Mouse (Mus musculus) T-helper 17 cell (primary cell): Measurements from ENCODE around the gene Trim44.

Experiments
- in situ Hi-C, 2 experiments: fragments of 300-600 bp; cut with MboI, MseI; formaldehyde crosslinking; loops; 1 replicate in 1 of 2; 2 replicates in 1 of 2; pipeline ENCODE4 v1.15.1; 2025; ENCODE audit warnings: high pct_unique_total_duplicates in 2 of 2

The Trim44 gene

GRCm38 (mm10) chr2:102407363-102408184 lies at the start of gene Trim44:
TSS of gene Trim44 (minus strand) at chr2:102407828.
- in situ Hi-C loops, result loop anchor here in 1 of 2 experiments (5.0 kb wide), 1 partner anchor 45 kb away; the partner anchor contains the start of gene Fjx1

- in situ Hi-C loops, result loop anchor here in 1 of 2 experiments (10.0 kb wide), 1 partner anchor 270 kb away; the partner anchor contains the start of gene Ldlrad3
These were observed 47.5 kb upstream of the Trim44 start for GRCm38 (mm10) chr2:102455126-102455525.

- in situ Hi-C loops, result loop anchor here (5.0 to 10.0 kb wide), 6 partner anchors 46 to 546 kb away; partner anchors contain the start of genes Ldlrad3 (in 1 of the 2) and Trim44 (in 1 of the 2)
These were observed 45.8 kb upstream of the Trim44 start for GRCm38 (mm10) chr2:102453447-102453846.

GRCm38 (mm10) chr2:102451671-102452549 lies 44.3 kb upstream of the Trim44 start, which contains the start of gene Fjx1:
TSS of gene Fjx1 (minus strand) at chr2:102452499.
- in situ Hi-C loops, result loop anchor here (5.0 to 10.0 kb wide), 6 partner anchors 45 to 545 kb away; partner anchors contain the start of genes Ldlrad3 (in 1 of the 2) and Trim44 (in 1 of the 2)

GRCm38 (mm10) chr2:102450761-102451670 lies 43.4 kb upstream of the Trim44 start:
- in situ Hi-C loops, result loop anchor here (5.0 to 10.0 kb wide), 6 partner anchors 44 to 544 kb away; partner anchors contain the start of genes Ldlrad3 (in 1 of the 2) and Trim44 (in 1 of the 2)

- in situ Hi-C loops, result loop anchor here (5.0 to 10.0 kb wide), 6 partner anchors 43 to 543 kb away; partner anchors contain the start of genes Ldlrad3 (in 1 of the 2) and Trim44 (in 1 of the 2)
These were observed 42.7 kb upstream of the Trim44 start for GRCm38 (mm10) chr2:102450248-102450760.

GRCm38 (mm10) chr2:102449630-102450247 lies 42.1 kb upstream of the Trim44 start:
- in situ Hi-C loops, result loop anchor here (5.0 to 10.0 kb wide), 7 partner anchors 37 to 542 kb away; partner anchors contain the start of genes Ldlrad3 (in 1 of the 2) and Trim44 (in 1 of the 2)

GRCm38 (mm10) chr2:102449056-102449455 lies 41.4 kb upstream of the Trim44 start:
- in situ Hi-C loops, result loop anchor here in 1 of 2 experiments (5.0 kb wide), 1 partner anchor 37 kb away; no protein-coding TSS in a partner anchor

GRCm38 (mm10) chr2:102447831-102448230 lies 40.2 kb upstream of the Trim44 start:
- in situ Hi-C loops, result loop anchor here in 1 of 2 experiments (5.0 kb wide), 1 partner anchor 36 kb away; no protein-coding TSS in a partner anchor

GRCm38 (mm10) chr2:102446851-102447250 lies 39.2 kb upstream of the Trim44 start:
- in situ Hi-C loops, result loop anchor here in 1 of 2 experiments (5.0 kb wide), 1 partner anchor 35 kb away; no protein-coding TSS in a partner anchor

GRCm38 (mm10) chr2:102437357-102438030 lies 29.9 kb upstream of the Trim44 start:
- in situ Hi-C loops, result loop anchor here in 1 of 2 experiments (10.0 kb wide), 1 partner anchor 403 kb away; no protein-coding TSS in a partner anchor

GRCm38 (mm10) chr2:102433879-102434278 lies 26.3 kb upstream of the Trim44 start:
- in situ Hi-C loops, result loop anchor here in 1 of 2 experiments (10.0 kb wide), 1 partner anchor 399 kb away; no protein-coding TSS in a partner anchor

GRCm38 (mm10) chr2:102431084-102431483 lies 23.5 kb upstream of the Trim44 start:
- in situ Hi-C loops, result loop anchor here in 1 of 2 experiments (10.0 kb wide), 1 partner anchor 396 kb away; no protein-coding TSS in a partner anchor

GRCm38 (mm10) chr2:102427974-102428373 lies 20.3 kb upstream of the Trim44 start:
- in situ Hi-C loops, result no loop called here

GRCm38 (mm10) chr2:102426434-102426833 lies 18.8 kb upstream of the Trim44 start:
- in situ Hi-C loops, result no loop called here

- in situ Hi-C loops, result loop anchor here in 1 of 2 experiments (5.0 kb wide), 1 partner anchor 59 kb away; no protein-coding TSS in a partner anchor
These were observed 8.6 kb upstream of the Trim44 start for GRCm38 (mm10) chr2:102416149-102416743.

- in situ Hi-C loops, result loop anchor here in 1 of 2 experiments (5.0 kb wide), 1 partner anchor 35 kb away; no protein-coding TSS in a partner anchor
These were observed 5.1 kb upstream of the Trim44 start for GRCm38 (mm10) chr2:102412738-102413137.

- in situ Hi-C loops, result loop anchor here in 1 of 2 experiments (5.0 kb wide), 1 partner anchor 37 kb away; no protein-coding TSS in a partner anchor
These were observed 3.0 kb upstream of the Trim44 start for GRCm38 (mm10) chr2:102410615-102411014.
